Mouse (Mus musculus) olfactory bulb, adult 2 months (tissue): ENCODE results near the gene Fbxl7.

Experiments
- CTCF ChIP-seq: fragments of 200-500 bp; IDR thresholded peaks from 2 replicates; pipeline ENCODE4 v1.5.1; 2012; ENCODE audit warnings: low read depth, mild to moderate bottlenecking, low read length, moderate library complexity; ENCODE audit not compliant: insufficient read depth
- POLR2A ChIP-seq: fragments of 200-500 bp; IDR thresholded peaks from 2 replicates; pipeline ENCODE4 v1.6.1; 2012; ENCODE audit warnings: mild to moderate bottlenecking, low read depth, low read length, moderate library complexity; ENCODE audit not compliant: insufficient read depth

- TF ChIP-seq POLR2A (no peak), CTCF (no peak)
Observed at GRCm38 (mm10) chr15:26831141-26831540, 64.2 kb downstream of the Fbxl7 start.
